Mouse (Mus musculus): ENCODE data around the gene Eif3c. TPM values are rescaled to one million over a fixed set of nuclear protein-coding genes. Genes with fewer than 3 reads are reported as not detected.

The Eif3c gene
- polyA plus RNA-seq, 1 experiment: 344 TPM

GRCm38 (mm10) chr7:126595890-126596289 is 29.7 kb upstream of the Eif3c start:
- Histone ChIP-seq H3ac (ENCODE audit: control insufficient read depth, insufficient read length) (no peak overlapping the region), H3K4me3 (no peak overlapping the region), H3K27me3 (ENCODE audit: control insufficient read depth, insufficient read depth, insufficient read length) (no peaks in the 10 kb centered on the region), H3K36me3 (ENCODE audit: control insufficient read depth, insufficient read depth) (no peaks in the 10 kb centered on the region), H3K4me2 (ENCODE audit: low read depth) (no peak overlapping the region), H3K79me2 (ENCODE audit: control insufficient read depth, insufficient read depth) (no peaks in the 10 kb centered on the region)
- TF ChIP-seq CEBPB (IDR thresholded peaks at IDR 0.05; ENCODE audit: insufficient read depth, poor library complexity, severe bottlenecking) (no peak), MYOD1 (IDR thresholded peaks at IDR 0.05; ENCODE audit: control insufficient read depth in 1 of 3, insufficient read length in 2 of 3, low read depth in 2 of 3) (no peak), MAX (IDR thresholded peaks at IDR 0.05; ENCODE audit: low read depth) (no peak), POLR2AphosphoS2 (IDR thresholded peaks at IDR 0.05; ENCODE audit: insufficient read length, low read depth) (no peak), USF1 (IDR thresholded peaks at IDR 0.05; ENCODE audit: low read depth) (no peak), REST (IDR thresholded peaks at IDR 0.05; ENCODE audit: insufficient read depth, insufficient read length) (no peak), SRF (IDR thresholded peaks at IDR 0.05; ENCODE audit: control insufficient read depth, insufficient read length, low read depth) (no peak), TCF12 (IDR thresholded peaks at IDR 0.05; ENCODE audit: insufficient read depth, poor library complexity, severe bottlenecking) (no peak), TCF3 (IDR thresholded peaks at IDR 0.05; ENCODE audit: insufficient read length, low read depth) (no peak), E2F4 (IDR thresholded peaks at IDR 0.05; ENCODE audit: insufficient read depth) (no peak), MYOG (IDR thresholded peaks at IDR 0.05; ENCODE audit: control insufficient read depth in 1 of 3, insufficient read depth in 1 of 3, insufficient read length in 2 of 3, low read depth in 2 of 3) (no peak), POLR2A (IDR thresholded peaks at IDR 0.05; ENCODE audit: insufficient read length, low read depth) (no peak)

DNA sequence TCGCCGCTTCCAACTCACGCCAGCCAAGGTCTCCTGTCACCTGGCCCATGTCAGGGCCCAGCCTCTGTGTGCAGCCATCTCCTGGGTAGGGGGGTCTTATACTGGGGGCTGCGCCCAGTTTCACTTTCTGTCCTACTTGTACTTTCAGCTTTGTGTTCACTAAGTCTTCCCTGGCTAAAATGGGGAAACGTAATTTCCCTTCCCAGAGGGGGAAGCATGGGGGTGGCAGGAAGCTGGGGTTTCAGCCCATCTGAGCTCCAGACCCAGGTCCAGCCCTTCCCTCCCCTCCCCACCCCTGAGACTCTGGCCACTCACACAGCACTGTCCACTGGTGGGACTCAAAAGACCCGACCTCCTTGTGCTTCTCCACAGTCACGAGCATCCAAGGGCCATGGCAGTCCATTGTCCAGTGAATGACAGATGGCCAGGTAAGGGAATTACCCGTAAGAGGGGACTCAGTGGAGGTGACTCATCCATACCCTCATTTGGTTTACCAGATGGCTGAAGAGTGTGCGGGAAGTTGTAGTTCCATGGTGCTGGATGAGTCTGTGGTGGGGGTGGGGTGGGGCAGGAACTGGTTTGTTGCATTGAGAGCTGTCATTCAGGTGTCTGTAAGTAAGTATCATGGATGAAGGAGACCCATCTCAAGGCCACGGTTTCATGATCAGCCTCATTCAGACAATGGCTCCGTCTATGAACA is 28.8 kb upstream of the Eif3c start, which contains the start of gene Il27:
Il27 (minus strand) TSS at position 80 of the 700 bp plus-strand sequence.
- Histone ChIP-seq H3K79me2 (ENCODE audit: control insufficient read depth, insufficient read depth) (no peaks in the 10 kb centered on the region), H3ac (ENCODE audit: control insufficient read depth, insufficient read length) (no peak within 1 kb of the TSS), H3K36me3 (ENCODE audit: control insufficient read depth, insufficient read depth) (no peaks in the 10 kb centered on the region), H3K27me3 (ENCODE audit: control insufficient read depth, insufficient read depth, insufficient read length) (no peaks in the 10 kb centered on the region), H3K4me2 (ENCODE audit: low read depth) (no peak within 1 kb of the TSS), H3K4me3 (no peak within 1 kb of the TSS)
- TF ChIP-seq REST (IDR thresholded peaks at IDR 0.05; ENCODE audit: insufficient read depth, insufficient read length) (no peak), E2F4 (IDR thresholded peaks at IDR 0.05; ENCODE audit: insufficient read depth) (no peak), USF1 (IDR thresholded peaks at IDR 0.05; ENCODE audit: low read depth) (no peak), TCF3 (IDR thresholded peaks at IDR 0.05; ENCODE audit: insufficient read length, low read depth) (no peak), TCF12 (IDR thresholded peaks at IDR 0.05; ENCODE audit: insufficient read depth, poor library complexity, severe bottlenecking) (no peak), SRF (IDR thresholded peaks at IDR 0.05; ENCODE audit: control insufficient read depth, insufficient read length, low read depth) (no peak), CEBPB (IDR thresholded peaks at IDR 0.05; ENCODE audit: insufficient read depth, poor library complexity, severe bottlenecking) (no peak)

GRCm38 (mm10) chr7:126587779-126588178 is 21.6 kb upstream of the Eif3c start:
- Histone ChIP-seq H3K4me3 (no peak overlapping the region), H3ac (ENCODE audit: control insufficient read depth, insufficient read length) (no peak overlapping the region), H3K79me2 (ENCODE audit: control insufficient read depth, insufficient read depth) (no peaks in the 10 kb centered on the region), H3K27me3 (ENCODE audit: control insufficient read depth, insufficient read depth, insufficient read length) (no peaks in the 10 kb centered on the region), H3K36me3 (ENCODE audit: control insufficient read depth, insufficient read depth) (no peaks in the 10 kb centered on the region), H3K4me2 (ENCODE audit: low read depth) (no peak overlapping the region)
- no peak for TF ChIP-seq MAX (IDR thresholded peaks at IDR 0.05; ENCODE audit: low read depth)
- TF ChIP-seq POLR2A (IDR thresholded peaks at IDR 0.05; ENCODE audit: insufficient read length, low read depth): no peak
- no peak for TF ChIP-seq MYOD1 (IDR thresholded peaks at IDR 0.05; ENCODE audit: control insufficient read depth in 1 of 3, insufficient read length in 2 of 3, low read depth in 2 of 3)
- no peak for TF ChIP-seq CEBPB (IDR thresholded peaks at IDR 0.05; ENCODE audit: insufficient read depth, poor library complexity, severe bottlenecking)
- TF ChIP-seq REST (IDR thresholded peaks at IDR 0.05; ENCODE audit: insufficient read depth, insufficient read length): no peak
- no peak for TF ChIP-seq MYOG (IDR thresholded peaks at IDR 0.05; ENCODE audit: control insufficient read depth in 1 of 3, insufficient read depth in 1 of 3, insufficient read length in 2 of 3, low read depth in 2 of 3)
- TF ChIP-seq SRF (IDR thresholded peaks at IDR 0.05; ENCODE audit: control insufficient read depth, insufficient read length, low read depth): no peak
- TF ChIP-seq TCF12 (IDR thresholded peaks at IDR 0.05; ENCODE audit: insufficient read depth, poor library complexity, severe bottlenecking): no peak
- no peak for TF ChIP-seq USF1 (IDR thresholded peaks at IDR 0.05; ENCODE audit: low read depth)
- TF ChIP-seq TCF3 (IDR thresholded peaks at IDR 0.05; ENCODE audit: insufficient read length, low read depth): no peak
- TF ChIP-seq E2F4 (IDR thresholded peaks at IDR 0.05; ENCODE audit: insufficient read depth): no peak
- TF ChIP-seq POLR2AphosphoS2 (IDR thresholded peaks at IDR 0.05; ENCODE audit: insufficient read length, low read depth): no peak

- Histone ChIP-seq H3K4me2 (ENCODE audit: low read depth) (no peak overlapping the region), H3K79me2 (ENCODE audit: control insufficient read depth, insufficient read depth) (no peaks in the 10 kb centered on the region), H3K27me3 (ENCODE audit: control insufficient read depth, insufficient read depth, insufficient read length) (no peaks in the 10 kb centered on the region), H3K36me3 (ENCODE audit: control insufficient read depth, insufficient read depth) (no peaks in the 10 kb centered on the region), H3K4me3 (no peak overlapping the region), H3ac (ENCODE audit: control insufficient read depth, insufficient read length) (no peak overlapping the region)
- TF ChIP-seq TCF3 (IDR thresholded peaks at IDR 0.05; ENCODE audit: insufficient read length, low read depth) (no peak), CEBPB (IDR thresholded peaks at IDR 0.05; ENCODE audit: insufficient read depth, poor library complexity, severe bottlenecking) (no peak), SRF (IDR thresholded peaks at IDR 0.05; ENCODE audit: control insufficient read depth, insufficient read length, low read depth) (no peak), REST (IDR thresholded peaks at IDR 0.05; ENCODE audit: insufficient read depth, insufficient read length) (no peak), E2F4 (IDR thresholded peaks at IDR 0.05; ENCODE audit: insufficient read depth) (no peak), POLR2AphosphoS2 (IDR thresholded peaks at IDR 0.05; ENCODE audit: insufficient read length, low read depth) (no peak), TCF12 (IDR thresholded peaks at IDR 0.05; ENCODE audit: insufficient read depth, poor library complexity, severe bottlenecking) (no peak), POLR2A (IDR thresholded peaks at IDR 0.05; ENCODE audit: insufficient read length, low read depth) (no peak), USF1 (IDR thresholded peaks at IDR 0.05; ENCODE audit: low read depth) (no peak), MYOD1 (IDR thresholded peaks at IDR 0.05; ENCODE audit: control insufficient read depth in 1 of 3, insufficient read length in 2 of 3, low read depth in 2 of 3) (no peak), MAX (IDR thresholded peaks at IDR 0.05; ENCODE audit: low read depth) (no peak), MYOG (IDR thresholded peaks at IDR 0.05; ENCODE audit: control insufficient read depth in 1 of 3, insufficient read depth in 1 of 3, insufficient read length in 2 of 3, low read depth in 2 of 3) (no peak)
These were observed 20.6 kb upstream of the Eif3c start for GRCm38 (mm10) chr7:126586839-126587238.
